Mouse (Mus musculus) myocyte (in vitro differentiated cells): ENCODE results near the gene Guca2a. TPM values are rescaled to one million over a fixed set of nuclear protein-coding genes. Genes with fewer than 3 reads are reported as not detected.

Experiments
- H3K27me3 ChIP-seq: one replicate; pipeline ENCODE4 v1.6.1; 2011; ENCODE audit not compliant: control insufficient read depth, insufficient read depth, insufficient read length
- H3K36me3 ChIP-seq: one replicate; pipeline ENCODE4 v1.6.1; 2011; ENCODE audit not compliant: control insufficient read depth, insufficient read depth
- H3K4me2 ChIP-seq: one replicate; pipeline ENCODE4 v1.6.1; 2011; ENCODE audit warnings: low read depth, control low read depth
- H3K4me3 ChIP-seq: one replicate; pipeline ENCODE4 v1.5.1; 2011; ENCODE audit warnings: mild to moderate bottlenecking, control low read depth, moderate library complexity
- H3K79me2 ChIP-seq: one replicate; pipeline ENCODE4 v1.6.1; 2011; ENCODE audit not compliant: control insufficient read depth, insufficient read depth
- H3ac ChIP-seq: one replicate; pipeline ENCODE4 v1.6.1; 2011; ENCODE audit not compliant: control insufficient read depth, insufficient read length
- CEBPB ChIP-seq: IDR thresholded peaks from 2 replicates; pipeline ENCODE4 v1.6.1; 2011; ENCODE audit warnings: mild to moderate bottlenecking, moderate library complexity; ENCODE audit not compliant: poor library complexity, insufficient read depth, severe bottlenecking
- E2F4 ChIP-seq: IDR thresholded peaks from one replicate; pipeline ENCODE4 v1.6.1; 2011; ENCODE audit warnings: mild to moderate bottlenecking, control low read depth, moderate library complexity; ENCODE audit not compliant: insufficient read depth
- MAX ChIP-seq: IDR thresholded peaks from one replicate; pipeline ENCODE4 v1.6.1; 2011; ENCODE audit warnings: low read depth, mild to moderate bottlenecking, control low read depth
- MYOD1 ChIP-seq, 3 experiments: IDR thresholded peaks; one replicate each; pipeline ENCODE4 v1.6.1; 2011; ENCODE audit warnings: control low read depth in 2 of 3, low read depth in 2 of 3, mild to moderate bottlenecking in 2 of 3, moderate library complexity in 1 of 3; ENCODE audit not compliant: insufficient read length in 2 of 3, control insufficient read depth in 1 of 3
- MYOG ChIP-seq, 3 experiments: IDR thresholded peaks; one replicate each; pipeline ENCODE4 v1.6.1; 2011; ENCODE audit warnings: control low read depth in 2 of 3, low read depth in 2 of 3, mild to moderate bottlenecking in 2 of 3; ENCODE audit not compliant: insufficient read length in 2 of 3, control insufficient read depth in 1 of 3, insufficient read depth in 1 of 3
- POLR2A ChIP-seq: IDR thresholded peaks from one replicate; pipeline ENCODE4 v1.6.1; 2011; ENCODE audit warnings: low read depth, mild to moderate bottlenecking, control low read depth, moderate library complexity; ENCODE audit not compliant: insufficient read length
- POLR2AphosphoS2 ChIP-seq: IDR thresholded peaks from one replicate; pipeline ENCODE4 v1.6.1; 2011; ENCODE audit warnings: low read depth, control low read depth; ENCODE audit not compliant: insufficient read length
- REST ChIP-seq: IDR thresholded peaks from one replicate; pipeline ENCODE4 v1.6.1; 2011; ENCODE audit warnings: mild to moderate bottlenecking, control low read depth, moderate library complexity; ENCODE audit not compliant: insufficient read depth, insufficient read length
- SRF ChIP-seq: IDR thresholded peaks from one replicate; pipeline ENCODE4 v1.6.1; 2011; ENCODE audit warnings: low read depth; ENCODE audit not compliant: control insufficient read depth, insufficient read length
- TCF12 ChIP-seq: IDR thresholded peaks from one replicate; pipeline ENCODE4 v1.6.1; 2011; ENCODE audit warnings: mild to moderate bottlenecking, control low read depth; ENCODE audit not compliant: poor library complexity, insufficient read depth, severe bottlenecking
- TCF3 ChIP-seq: IDR thresholded peaks from one replicate; pipeline ENCODE4 v1.6.1; 2011; ENCODE audit warnings: low read depth, control low read depth; ENCODE audit not compliant: insufficient read length
- USF1 ChIP-seq: IDR thresholded peaks from one replicate; pipeline ENCODE4 v1.6.1; 2011; ENCODE audit warnings: low read depth, mild to moderate bottlenecking, control low read depth, moderate library complexity
- polyA plus RNA-seq: library from polyadenylated mRNA; unstranded; fragments of >200 nt; fragmentation: generic; extraction: Trizol; gene quantifications from one replicate; pipeline ENCODE4 v1.2.1, GENCODE M21; 2012; ENCODE audit warnings: missing spikeins

Gene Guca2a
- polyA plus RNA-seq, 1 experiment: not detected

GRCm38 (mm10) chr4:119637946-119638345 lies 442 bp downstream of the Guca2a start:
- Histone ChIP-seq H3ac (no peak overlapping the region), H3K36me3 (no peaks in the 10 kb centered on the region), H3K4me3 (no peak overlapping the region), H3K4me2 (no peak overlapping the region), H3K79me2 (no peaks in the 10 kb centered on the region), H3K27me3 (no peaks in the 10 kb centered on the region)
- TF ChIP-seq POLR2AphosphoS2 (no peak), CEBPB (no peak), MYOG (IDR thresholded peaks at IDR 0.05; ENCODE audit: control insufficient read depth in 1 of 3, insufficient read depth in 1 of 3, insufficient read length in 2 of 3, low read depth in 2 of 3) (no peak), TCF3 (no peak), E2F4 (no peak), MYOD1 (IDR thresholded peaks at IDR 0.05; ENCODE audit: control insufficient read depth in 1 of 3, insufficient read length in 2 of 3, low read depth in 2 of 3) (no peak), REST (no peak), SRF (no peak)

- no peak overlapping the region for H3K4me3 ChIP-seq
- no peaks in the 10 kb centered on the region for H3K27me3 ChIP-seq
- no peaks in the 10 kb centered on the region for H3K36me3 ChIP-seq
- TF ChIP-seq SRF: no peak
- no peak for TF ChIP-seq TCF3
- TF ChIP-seq POLR2AphosphoS2: no peak
- TF ChIP-seq USF1: no peak
- TF ChIP-seq MYOD1 (IDR thresholded peaks at IDR 0.05; ENCODE audit: control insufficient read depth in 1 of 3, insufficient read length in 2 of 3, low read depth in 2 of 3): no peak
- TF ChIP-seq TCF12: no peak
- no peak for TF ChIP-seq CEBPB
- TF ChIP-seq MYOG (IDR thresholded peaks at IDR 0.05; ENCODE audit: control insufficient read depth in 1 of 3, insufficient read depth in 1 of 3, insufficient read length in 2 of 3, low read depth in 2 of 3): no peak
- TF ChIP-seq REST: no peak
- TF ChIP-seq POLR2A: no peak
- TF ChIP-seq E2F4: no peak
- TF ChIP-seq MAX: no peak
- H3K79me2 ChIP-seq: no peaks in the 10 kb centered on the region
- H3K4me2 ChIP-seq: no peak overlapping the region
- no peak overlapping the region for H3ac ChIP-seq
These were observed 1.2 kb downstream of the Guca2a start for GRCm38 (mm10) chr4:119638656-119639055.

- Histone ChIP-seq H3K36me3 (no peaks in the 10 kb centered on the region), H3K79me2 (no peaks in the 10 kb centered on the region), H3K4me3 (no peak overlapping the region), H3K4me2 (no peak overlapping the region), H3K27me3 (no peaks in the 10 kb centered on the region), H3ac (no peak overlapping the region)
- no peak for TF ChIP-seq POLR2A
- TF ChIP-seq TCF3: no peak
- no peak for TF ChIP-seq POLR2AphosphoS2
- TF ChIP-seq SRF: no peak
- no peak for TF ChIP-seq MYOG (IDR thresholded peaks at IDR 0.05; ENCODE audit: control insufficient read depth in 1 of 3, insufficient read depth in 1 of 3, insufficient read length in 2 of 3, low read depth in 2 of 3)
- TF ChIP-seq CEBPB: no peak
- no peak for TF ChIP-seq MAX
- TF ChIP-seq REST: no peak
- TF ChIP-seq E2F4: no peak
- no peak for TF ChIP-seq MYOD1 (IDR thresholded peaks at IDR 0.05; ENCODE audit: control insufficient read depth in 1 of 3, insufficient read length in 2 of 3, low read depth in 2 of 3)
- no peak for TF ChIP-seq TCF12
- TF ChIP-seq USF1: no peak
These were observed 5.2 kb downstream of the Guca2a start for GRCm38 (mm10) chr4:119642666-119643065.

GRCm38 (mm10) chr4:119657011-119657410 lies 19.5 kb downstream of the Guca2a start:
- TF ChIP-seq POLR2A (no peak), MYOG (IDR thresholded peaks at IDR 0.05; ENCODE audit: control insufficient read depth in 1 of 3, insufficient read depth in 1 of 3, insufficient read length in 2 of 3, low read depth in 2 of 3) (no peak), CEBPB (no peak), TCF3 (no peak), MAX (no peak), SRF (no peak), USF1 (no peak), REST (no peak), E2F4 (no peak), MYOD1 (IDR thresholded peaks at IDR 0.05; ENCODE audit: control insufficient read depth in 1 of 3, insufficient read length in 2 of 3, low read depth in 2 of 3) (no peak), TCF12 (no peak), POLR2AphosphoS2 (no peak)
- H3K79me2 ChIP-seq: no peaks in the 10 kb centered on the region
- no peaks in the 10 kb centered on the region for H3K27me3 ChIP-seq

GRCm38 (mm10) chr4:119658246-119658645 lies 20.7 kb downstream of the Guca2a start:
- H3K36me3 ChIP-seq: no peaks in the 10 kb centered on the region
- H3K4me3 ChIP-seq: no peak overlapping the region
- no peak for TF ChIP-seq CEBPB
- no peak for TF ChIP-seq MYOG (IDR thresholded peaks at IDR 0.05; ENCODE audit: control insufficient read depth in 1 of 3, insufficient read depth in 1 of 3, insufficient read length in 2 of 3, low read depth in 2 of 3)
- no peak for TF ChIP-seq SRF
- no peak for TF ChIP-seq E2F4
- TF ChIP-seq MAX: no peak
- no peak for TF ChIP-seq MYOD1 (IDR thresholded peaks at IDR 0.05; ENCODE audit: control insufficient read depth in 1 of 3, insufficient read length in 2 of 3, low read depth in 2 of 3)
- no peak for TF ChIP-seq TCF12
- H3K4me2 ChIP-seq: no peak overlapping the region
- no peaks in the 10 kb centered on the region for H3K27me3 ChIP-seq
- H3ac ChIP-seq: no peak overlapping the region
- no peaks in the 10 kb centered on the region for H3K79me2 ChIP-seq

More at GRCm38 (mm10) chr4:119657011-119657410, 19.5 kb downstream of the Guca2a start:
- no peak overlapping the region for H3K4me3 ChIP-seq
- no peaks in the 10 kb centered on the region for H3K36me3 ChIP-seq
- H3ac ChIP-seq: no peak overlapping the region
- no peak overlapping the region for H3K4me2 ChIP-seq
